Mouse (Mus musculus) CH12.LX (cell line): Measurements from ENCODE around the gene Xpa.

Source experiments
- MAFK ChIP-seq: IDR thresholded peaks from 2 replicates; pipeline ENCODE4 v1.6.1; 2011; ENCODE audit warnings: low read length, improper control_type of control experiment; ENCODE audit not compliant: insufficient replicate concordance
- ZMIZ1 ChIP-seq: IDR thresholded peaks from 2 replicates; pipeline ENCODE4 v1.6.1; 2012; ENCODE audit warnings: low read depth, mild to moderate bottlenecking, inconsistent platforms, low read length, improper control_type of control experiment

GRCm38 (mm10) chr4:46119514-46120094, 76.5 kb downstream of the Xpa start:
- TF ChIP-seq MAFK, result no peak
- TF ChIP-seq ZMIZ1, result no peak
